Mouse (Mus musculus) 416B (cell line): ENCODE results near the gene Coro1a.
"Not testable (repeated sequence)": the region's sequence is repeated elsewhere in the genome, so short reads cannot be mapped to it uniquely, and the experiment has no call there.

ENCODE experiments used
- DNase-seq: peaks from one replicate; pipeline ENCODE4 v3.0.0; 2011; ENCODE audit warnings: low read depth

The Coro1a gene

GRCm38 (mm10) chr7:126689021-126689420 is 18.6 kb downstream of the Coro1a start:
- no peak for DNase-seq

GRCm38 (mm10) chr7:126688156-126688555 is 19.4 kb downstream of the Coro1a start:
- not testable (repeated sequence) for DNase-seq

- no peak for DNase-seq
Measured at GRCm38 (mm10) chr7:126681221-126681620, 26.4 kb downstream of the Coro1a start.

- DNase-seq = no peak
Measured at GRCm38 (mm10) chr7:126679683-126680082, 27.9 kb downstream of the Coro1a start.

GRCm38 (mm10) chr7:126678545-126679341 is 28.8 kb downstream of the Coro1a start:
- DNase-seq = no peak

- no peak for DNase-seq
Measured at GRCm38 (mm10) chr7:126676631-126677220, 30.9 kb downstream of the Coro1a start.

- no peak for DNase-seq
Measured at GRCm38 (mm10) chr7:126676207-126676606, 31.4 kb downstream of the Coro1a start, which contains the start of gene Sult1a1. TSS of gene Sult1a1 (minus strand) at chr7:126676432.

- DNase-seq = no peak
Measured at GRCm38 (mm10) chr7:126675104-126675503, 32.5 kb downstream of the Coro1a start.

- DNase-seq = no peak
Measured at GRCm38 (mm10) chr7:126672111-126672510, 35.5 kb downstream of the Coro1a start.

GRCm38 (mm10) chr7:126670152-126670551 is 37.4 kb downstream of the Coro1a start:
- DNase-seq = no peak

GRCm38 (mm10) chr7:126668452-126668851 is 39.1 kb downstream of the Coro1a start:
- DNase-seq = peak; percentile 70

GRCm38 (mm10) chr7:126667495-126668090 is 40.0 kb downstream of the Coro1a start:
- DNase-seq = no peak

GRCm38 (mm10) chr7:126665269-126665668 is 42.3 kb downstream of the Coro1a start:
- DNase-seq = no peak

GRCm38 (mm10) chr7:126663646-126664045 is 43.9 kb downstream of the Coro1a start:
- peak; percentile 90 for DNase-seq

- no peak for DNase-seq
Measured at GRCm38 (mm10) chr7:126659771-126660170, 47.8 kb downstream of the Coro1a start.

GRCm38 (mm10) chr7:126657522-126657921 is 50.1 kb downstream of the Coro1a start:
- DNase-seq = peak; percentile 49

GRCm38 (mm10) chr7:126655695-126656094 is 51.9 kb downstream of the Coro1a start:
- DNase-seq = peak; percentile 98

GRCm38 (mm10) chr7:126653991-126654390 is 53.6 kb downstream of the Coro1a start:
- no peak for DNase-seq

GRCm38 (mm10) chr7:126650852-126651251 is 56.7 kb downstream of the Coro1a start:
- peak; percentile 77 for DNase-seq
